Comparison of ENCODE assay signal across 8 mouse cellular contexts in the genomic region with DNA sequence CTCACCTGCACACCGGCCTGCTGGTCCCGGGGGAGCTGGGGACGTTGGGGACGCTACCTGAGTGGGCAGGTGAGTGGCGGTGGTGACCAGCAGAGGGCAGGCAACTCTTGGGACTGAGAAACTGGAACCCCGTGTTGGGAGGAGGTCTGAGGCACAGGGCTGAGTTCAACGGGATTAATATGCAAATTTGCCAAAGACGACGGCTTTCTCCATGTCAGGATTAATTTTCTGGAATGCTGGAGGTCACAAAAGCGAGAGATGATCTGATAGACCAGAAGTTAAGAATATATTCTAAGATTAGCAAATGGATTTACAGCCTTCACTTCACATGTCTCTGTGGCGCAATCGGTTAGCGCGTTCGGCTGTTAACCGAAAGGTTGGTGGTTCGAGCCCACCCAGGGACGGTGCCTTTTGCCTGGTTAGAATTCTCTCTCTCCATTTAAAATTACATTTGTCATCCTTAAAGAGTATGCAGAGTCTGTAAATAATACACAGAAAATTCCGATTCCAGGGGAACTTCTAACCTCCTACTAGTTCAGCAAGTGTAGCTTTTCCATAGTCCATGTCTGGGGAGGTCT. TPM values are rescaled to one million over a fixed set of nuclear protein-coding genes. Genes with fewer than 3 reads are reported as not detected.
A peak's percentile ranks its signal among the peaks of the same experiment; 100 is the strongest.
DNase-seq lines count a peak whose midpoint lies in the region; ATAC-seq and TF ChIP-seq lines count a peak whose summit lies in the region.

No protein-coding gene starts in this region.

- peak overlapping the region; percentile 54 for H3K9ac ChIP-seq in forebrain, embryonic 14.5 days (ENCODE audit: low read length)

- TF ChIP-seq CTCF in layer of hippocampus, adult 2 months (conservative IDR thresholded peaks at IDR 0.05), result peak; percentile 77
- TF ChIP-seq CTCF in lung, adult 2 months (IDR thresholded peaks at IDR 0.05; ENCODE audit: insufficient read depth, low read length), result peak; percentile 33
- peak; percentile 27; the same call in 1 of the 2 replicates for TF ChIP-seq CTCF in olfactory bulb, adult 2 months (IDR thresholded peaks at IDR 0.05; ENCODE audit: insufficient read depth, low read depth, low read length)
- peak; percentile 74; the same call in 1 of the 2 replicates for TF ChIP-seq CTCF in thymus, adult 2 months (IDR thresholded peaks at IDR 0.05; ENCODE audit: borderline replicate concordance, control insufficient read depth, extremely low read depth, insufficient read depth, low read length, poor library complexity)

- no peak overlapping the region for H3K27ac ChIP-seq in forebrain, embryonic 14.5 days (ENCODE audit: low read depth, low read length)
- no peak overlapping the region for H3K27ac ChIP-seq in layer of hippocampus, adult 2 months
- no peak overlapping the region for H3K27ac ChIP-seq in olfactory bulb, adult 2 months (ENCODE audit: insufficient read depth, low read depth, low read length)
- no peak overlapping the region for H3K27ac ChIP-seq in thymus, adult 2 months (ENCODE audit: control insufficient read depth, insufficient read depth, low read length)

- no peaks in the 10 kb centered on the region for H3K9me3 ChIP-seq in forebrain, embryonic 14.5 days (replicated peaks; ENCODE audit: control insufficient read depth, low read length)

- DNase-seq in ES-CJ7 (ENCODE audit: low read depth, low spot score), result peak; percentile 88
- DNase-seq in cerebellum, adult 11 months, result peak; percentile 80
- peak; percentile 90 for DNase-seq in forebrain, embryonic 14.5 days (ENCODE audit: low spot score)
- peak; percentile 28 for DNase-seq in heart, postnatal 25 days (ENCODE audit: low spot score)
- DNase-seq in layer of hippocampus, adult 2 months (ENCODE audit: low spot score in 2 of 2), result peak; percentile 83 to 85
- peak; percentile 70 for DNase-seq in lung, adult 2 months
- DNase-seq in thymus, adult 2 months, result peak; percentile 77

- no peaks in the 10 kb centered on the region for H3K4me1 ChIP-seq in forebrain, embryonic 14.5 days (ENCODE audit: control insufficient read depth, insufficient read depth, low read length)
- no peaks in the 10 kb centered on the region for H3K4me1 ChIP-seq in lung, adult 2 months (ENCODE audit: control insufficient read depth, insufficient read depth, low read length)
- peaks cover 6% of the 10 kb centered on the region for H3K4me1 ChIP-seq in olfactory bulb, adult 2 months (ENCODE audit: control insufficient read depth, insufficient read depth, low read length)
- peaks cover 4% of the 10 kb centered on the region for H3K4me1 ChIP-seq in thymus, adult 2 months (replicated peaks; ENCODE audit: control insufficient read depth, insufficient read depth, low read length)

- peak; percentile 11; the same call in 1 of the 2 replicates for ATAC-seq in forebrain, embryonic 14.5 days

- no peaks in the 10 kb centered on the region for H3K36me3 ChIP-seq in forebrain, embryonic 14.5 days (ENCODE audit: control insufficient read depth, insufficient read depth, low read length)
- no peaks in the 10 kb centered on the region for H3K36me3 ChIP-seq in thymus, adult 2 months (ENCODE audit: control insufficient read depth, insufficient read depth, low read length)

- H3K27me3 ChIP-seq in forebrain, embryonic 14.5 days (replicated peaks; ENCODE audit: control insufficient read depth, insufficient read depth, low read length), result no peaks in the 10 kb centered on the region
- no peaks in the 10 kb centered on the region for H3K27me3 ChIP-seq in thymus, adult 2 months (ENCODE audit: control insufficient read depth, insufficient read depth, low read length)

- intact Hi-C loops in heart, postnatal 25 days (cut with DNase I), result no loop called here

- peak overlapping the region; percentile 40 for H3K4me3 ChIP-seq in forebrain, embryonic 14.5 days (ENCODE audit: low read depth, low read length)
- peak overlapping the region; percentile 58 for H3K4me3 ChIP-seq in layer of hippocampus, adult 2 months
- peak overlapping the region; percentile 47 for H3K4me3 ChIP-seq in lung, adult 2 months (replicated peaks; ENCODE audit: extremely low read depth, low read depth, low read length)
- peak overlapping the region; percentile 52 for H3K4me3 ChIP-seq in olfactory bulb, adult 2 months (ENCODE audit: insufficient read depth, low read depth, low read length)
- H3K4me3 ChIP-seq in thymus, adult 2 months (ENCODE audit: control insufficient read depth, insufficient read depth, low read length), result peak overlapping the region; percentile 36

- WGBS in forebrain, embryonic 14.5 days, result under 1% methylated on average over 19 of the region's 19 CpGs
- WGBS in lung, adult 2 months, result 3% methylated on average over 19 of the region's 19 CpGs
- 2% methylated on average over 19 of the region's 19 CpGs for WGBS in olfactory bulb, adult 2 months
- WGBS in thymus, adult 2 months, result 2% methylated on average over 19 of the region's 19 CpGs

- H3K4me2 ChIP-seq in forebrain, embryonic 14.5 days (ENCODE audit: low read length), result peak overlapping the region; percentile 66

- no peak for TF ChIP-seq POLR2A in lung, adult 2 months (IDR thresholded peaks at IDR 0.05; ENCODE audit: borderline replicate concordance, extremely low read depth, low read depth, low read length)
- no peak for TF ChIP-seq POLR2A in olfactory bulb, adult 2 months (IDR thresholded peaks at IDR 0.05; ENCODE audit: insufficient read depth, low read depth, low read length)
- TF ChIP-seq POLR2A in thymus, adult 2 months (IDR thresholded peaks at IDR 0.05; ENCODE audit: control insufficient read depth, extremely low read depth, insufficient read depth, low read length, poor library complexity), result no peak

RNA-seq across cellular contexts. Expression of a gene that starts 27.4 kb away (rescaled TPM):
- polyA plus RNA-seq in forebrain, embryonic 14.5 days (2014; fragmentation: Nextera tagmentation; extraction: Ambion mirVana), result 0.41 and 0.52 TPM in 2 replicates
- 100 to 1,000 TPM; 266 to 290 TPM for total RNA-seq in heart, postnatal 25 days (2021)
- total RNA-seq in layer of hippocampus, adult 2 months (2021), result under 1 TPM in 1 of 2 experiments, not detected in 1; 0.23 TPM
- polyA plus RNA-seq in lung, adult 2 months (2012; rRNA removed), result 4.6 and 13.8 TPM in 2 replicates
- not detected in 2 replicates for polyA plus RNA-seq in olfactory bulb, adult 2 months (2012; ENCODE audit: insufficient read depth, insufficient read length, low replicate concordance, missing spikeins)
- polyA plus RNA-seq in thymus, adult 2 months (2012; rRNA removed), result 1.3 and 10.4 TPM in 2 replicates

RNA-seq across cellular contexts. Expression of a gene that starts 45.4 kb away (rescaled TPM):
- not detected in 2 replicates for polyA plus RNA-seq in forebrain, embryonic 14.5 days (2014; fragmentation: Nextera tagmentation; extraction: Ambion mirVana)
- total RNA-seq in heart, postnatal 25 days (2021), result not detected
- not detected for total RNA-seq in layer of hippocampus, adult 2 months (2021)
- not detected in 2 replicates for polyA plus RNA-seq in lung, adult 2 months (2012; rRNA removed)
- not detected in 2 replicates for polyA plus RNA-seq in olfactory bulb, adult 2 months (2012; ENCODE audit: insufficient read depth, insufficient read length, low replicate concordance, missing spikeins)
- 0.09 and 0.32 TPM in 2 replicates for polyA plus RNA-seq in thymus, adult 2 months (2012; rRNA removed)

Comparison
In these comparisons a context has a peak if more than half of its experiments do, and no peak if none do; other contexts are left out.
1. DNase-seq: peak in every context shown above with its lines; median percentile 90 in forebrain, embryonic 14.5 days; 88 in ES-CJ7; 84 in layer of hippocampus, adult 2 months; 80 in cerebellum, adult 11 months; 77 in thymus, adult 2 months; 70 in lung, adult 2 months; 28 in heart, postnatal 25 days.
2. CTCF ChIP-seq: peak in every context shown above with its lines; median percentile 77 in layer of hippocampus, adult 2 months; 74 in thymus, adult 2 months; 33 in lung, adult 2 months; 27 in olfactory bulb, adult 2 months.